Mouse (Mus musculus) limb, embryonic 11.5 days (tissue): ENCODE measurements around the gene Gltp. TPM values are rescaled to one million over a fixed set of nuclear protein-coding genes. Genes with fewer than 3 reads are reported as not detected.

Experiments used
- ATAC-seq: fragments of 200-750 bp; cut with Nextera tagmentation; 2 replicates; pipeline ENCODE4 v1.8.0; 2017; ENCODE audit warnings: low read depth; ENCODE audit not compliant: insufficient number of reproducible peaks, low FRiP score, low TSS enrichment
- DNase-seq: peaks from one replicate; pipeline ENCODE4 v3.0.0-alpha.2; 2015; ENCODE audit warnings: low spot score
- H3K27ac ChIP-seq: fragments of 300-500 bp; sonication (generic); replicated peaks from 2 replicates; pipeline ENCODE4 v1.5.1; 2014; ENCODE audit warnings: low read depth, mild to moderate bottlenecking, low read length
- H3K27me3 ChIP-seq: fragments of 300-500 bp; sonication (generic); 2 replicates; pipeline ENCODE4 v1.6.1; 2014; ENCODE audit warnings: mild to moderate bottlenecking, low read length, mixed read lengths; ENCODE audit not compliant: control insufficient read depth, insufficient read depth
- H3K36me3 ChIP-seq: fragments of 300-500 bp; sonication (generic); 2 replicates; pipeline ENCODE4 v1.6.1; 2014; ENCODE audit warnings: mild to moderate bottlenecking, low read length, moderate library complexity, mixed read lengths; ENCODE audit not compliant: control insufficient read depth, insufficient read depth
- H3K4me1 ChIP-seq: fragments of 300-500 bp; sonication (generic); 2 replicates; pipeline ENCODE4 v1.6.1; 2014; ENCODE audit warnings: low read length, mixed read lengths; ENCODE audit not compliant: control insufficient read depth, insufficient read depth
- H3K4me2 ChIP-seq: fragments of 300-500 bp; sonication (generic); 2 replicates; pipeline ENCODE4 v1.6.1; 2014; ENCODE audit warnings: low read depth, mild to moderate bottlenecking, moderate library complexity; ENCODE audit not compliant: severe bottlenecking
- H3K4me3 ChIP-seq: fragments of 300-500 bp; sonication (generic); 2 replicates; pipeline ENCODE4 v1.5.1; 2014; ENCODE audit warnings: low read depth, low read length
- H3K9ac ChIP-seq: fragments of 300-500 bp; sonication (generic); 2 replicates; pipeline ENCODE4 v1.6.1; 2014; ENCODE audit warnings: mild to moderate bottlenecking, low read length
- H3K9me3 ChIP-seq: fragments of 300-500 bp; sonication (generic); 2 replicates; pipeline ENCODE4 v1.6.1; 2016; ENCODE audit warnings: low read length; ENCODE audit not compliant: control insufficient read depth
- WGBS: fragments of 180-500 bp; shearing (Covaris S2); extraction: QIAGEN DNeasy Blood & Tissue Kit; methylation state at CpG from one replicate; pipeline ENCODE4 v1.1.7; 2014; 5-methylcytosine and 5-hydroxymethylcytosine counted together
- microRNA-seq: library from miRNA; unstranded; fragments of <30 nt; microRNA quantifications from one replicate; pipeline ENCODE4, GENCODE M21; 2016
- polyA plus RNA-seq: library from polyadenylated mRNA; unstranded; fragments of >200 nt; fragmentation: Nextera tagmentation; extraction: Ambion mirVana; gene quantifications from 2 replicates; pipeline ENCODE4 v1.2.1, GENCODE M21; 2014

The Gltp gene
- polyA plus RNA-seq, 1 experiment from 2014 or later: 69.0 TPM

DNA sequence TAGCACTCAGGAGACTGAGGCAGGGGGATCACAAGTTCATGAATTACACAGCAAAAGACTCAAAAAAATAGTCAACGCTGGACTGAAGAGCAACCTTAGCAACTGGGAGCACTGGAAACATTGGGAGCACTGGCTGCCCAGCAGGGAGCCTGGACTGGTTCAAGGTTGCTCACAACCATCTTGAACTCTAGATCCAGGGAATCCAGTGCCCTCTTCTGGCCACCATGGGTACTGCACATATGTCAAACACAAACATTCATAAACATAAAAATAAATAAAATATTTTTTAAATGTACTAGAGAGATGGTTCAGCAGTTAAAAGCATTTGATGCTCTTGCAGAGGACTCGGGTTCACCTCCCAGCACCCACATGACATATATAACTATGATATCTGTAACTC, 59.4 kb downstream of the Gltp start:
- Histone ChIP-seq H3K27me3 (no peaks in the 10 kb centered on the region), H3K27ac (no peak overlapping the region), H3K36me3 (no peaks in the 10 kb centered on the region), H3K4me3 (no peak overlapping the region), H3K9ac (no peak overlapping the region), H3K4me2 (no peak overlapping the region), H3K4me1 (no peaks in the 10 kb centered on the region), H3K9me3 (no peaks in the 10 kb centered on the region)
- ATAC-seq (no peak), DNase-seq (no peak)
- WGBS: 43% methylated on average over 2 of the region's 2 CpGs

DNA sequence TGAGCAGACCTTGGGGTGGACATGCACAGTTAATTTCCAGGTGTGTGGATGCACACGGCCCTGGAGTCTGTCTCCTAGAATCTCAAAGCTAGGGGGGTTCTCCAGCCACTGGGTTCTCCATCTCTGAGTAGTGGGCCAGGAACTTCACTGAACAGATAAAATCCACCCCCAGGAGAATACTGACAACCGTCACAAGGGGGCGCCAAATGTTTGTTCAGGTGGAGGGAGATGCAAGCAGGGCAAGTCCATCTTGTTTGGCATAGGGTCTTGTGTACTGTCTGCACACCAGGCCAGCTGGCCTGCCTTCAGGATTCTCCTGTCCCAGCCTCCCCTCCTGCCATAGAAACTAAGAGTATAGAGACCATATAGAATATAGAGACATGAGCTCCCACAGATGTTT, 65.2 kb downstream of the Gltp start:
- Histone ChIP-seq H3K36me3 (no peaks in the 10 kb centered on the region), H3K27ac (no peak overlapping the region), H3K9ac (no peak overlapping the region), H3K27me3 (no peaks in the 10 kb centered on the region), H3K4me2 (no peak overlapping the region), H3K4me3 (no peak overlapping the region), H3K9me3 (no peaks in the 10 kb centered on the region), H3K4me1 (no peaks in the 10 kb centered on the region)
- 24% methylated on average over 3 of the region's 3 CpGs for WGBS
- ATAC-seq (no peak), DNase-seq (peak; percentile 85)

DNA sequence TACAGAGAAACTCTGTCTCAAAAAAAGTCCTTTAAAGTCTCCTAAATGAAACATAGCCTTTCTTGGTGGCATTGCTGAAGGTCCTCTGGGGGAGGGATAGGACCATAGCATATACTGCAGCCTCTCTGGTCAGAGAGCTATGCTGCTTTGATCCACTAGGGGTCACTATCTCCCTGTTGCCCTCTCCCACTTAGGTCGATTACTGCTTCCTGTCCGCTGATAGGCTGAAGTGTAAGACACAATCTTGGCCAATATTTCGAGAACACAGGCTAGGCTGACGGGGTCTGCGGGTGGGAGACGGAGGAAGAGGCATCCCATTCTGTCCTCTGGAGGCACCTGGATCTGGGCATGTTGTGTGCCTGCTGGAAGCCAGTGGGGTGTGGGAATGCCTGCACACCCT, 70.5 kb downstream of the Gltp start:
- Histone ChIP-seq H3K27ac (no peak overlapping the region), H3K27me3 (no peaks in the 10 kb centered on the region), H3K4me3 (no peak overlapping the region), H3K4me1 (0 out of 2 replicates have a peak, but pooled peaks cover 2% of the 10 kb centered on the region), H3K36me3 (no peaks in the 10 kb centered on the region; the same call in 1 of the 2 replicates), H3K9me3 (no peaks in the 10 kb centered on the region), H3K4me2 (no peak overlapping the region), H3K9ac (no peak overlapping the region)
- 41% methylated on average over 6 of the region's 6 CpGs for WGBS
- DNase-seq: no peak
- ATAC-seq: no peak

Small RNA genes within 50 kb of the gene (microRNA-seq; reads per million reads assigned to microRNA genes)
- not detected for gene Mir7028

Other genes starting within 250 kb of the Gltp start
- gene Mmab, start 246.9 kb downstream of the Gltp start, polyA plus RNA-seq: 29.8 and 30.6 TPM in 2 replicates
- 47.6 and 49.2 TPM in 2 replicates for gene Mvk, start 246.7 kb downstream of the Gltp start, polyA plus RNA-seq
- 2.4 and 2.5 TPM in 2 replicates for gene Fam222a, start 123.0 kb downstream of the Gltp start, polyA plus RNA-seq
- 0.53 and 0.55 TPM in 2 replicates for gene Trpv4, start 32.6 kb downstream of the Gltp start, polyA plus RNA-seq
- gene Tchp, start 16.8 kb upstream of the Gltp start, polyA plus RNA-seq: 14.5 and 16.1 TPM in 2 replicates
- 49.4 and 54.2 TPM in 2 replicates for gene Ankrd13a, start 83.7 kb upstream of the Gltp start, polyA plus RNA-seq
- gene Git2, start 84.5 kb upstream of the Gltp start, polyA plus RNA-seq: 35.2 and 39.1 TPM in 2 replicates
- 91.5 and 93.4 TPM in 2 replicates for gene 1500011B03Rik, start 132.5 kb upstream of the Gltp start, polyA plus RNA-seq
- not detected in 2 replicates for gene 4930519G04Rik, start 162.7 kb upstream of the Gltp start, polyA plus RNA-seq
- 0.07 TPM in 1 of 2 replicates, not detected in the other for gene Gm9936, start 167.7 kb upstream of the Gltp start, polyA plus RNA-seq
- gene Oasl2, start 206.0 kb upstream of the Gltp start, polyA plus RNA-seq: 1.6 and 1.8 TPM in 2 replicates
- 0.54 and 0.59 TPM in 2 replicates for gene Oasl1, start 232.3 kb upstream of the Gltp start, polyA plus RNA-seq